Mouse (Mus musculus) hindbrain, postnatal 0 days (tissue): ENCODE measurements around the gene Tnk2. TPM values are rescaled to one million over a fixed set of nuclear protein-coding genes. Genes with fewer than 3 reads are reported as not detected.
A peak's percentile ranks its signal among the peaks of the same experiment; 100 is the strongest.

Experiments used
- ATAC-seq: fragments of 200-750 bp; cut with Nextera tagmentation; 2 replicates; pipeline ENCODE4 v1.8.0; 2017; ENCODE audit warnings: mild to moderate bottlenecking, moderate TSS enrichment, moderate library complexity
- DNase-seq: peaks from one replicate; pipeline ENCODE4 v3.0.0-alpha.2; 2015; ENCODE audit warnings: low spot score
- H3K27ac ChIP-seq: fragments of 300-500 bp; sonication (generic); 2 replicates; pipeline ENCODE4 v1.5.1; 2014; ENCODE audit warnings: mild to moderate bottlenecking
- H3K27me3 ChIP-seq: fragments of 300-500 bp; sonication (generic); 2 replicates; pipeline ENCODE4 v1.6.1; 2014; ENCODE audit warnings: low read length, mixed read lengths; ENCODE audit not compliant: insufficient read depth
- H3K36me3 ChIP-seq: fragments of 300-500 bp; sonication (generic); 2 replicates; pipeline ENCODE4 v1.6.1; 2014; ENCODE audit warnings: low read length, mixed read lengths; ENCODE audit not compliant: insufficient read depth
- H3K4me1 ChIP-seq: fragments of 300-500 bp; sonication (generic); 2 replicates; pipeline ENCODE4 v1.6.1; 2014; ENCODE audit warnings: antibody characterized with exemption, low read length, mixed read lengths; ENCODE audit not compliant: insufficient read depth
- H3K4me2 ChIP-seq: fragments of 300-500 bp; sonication (generic); 2 replicates; pipeline ENCODE4 v1.6.1; 2014; ENCODE audit warnings: low read depth, mild to moderate bottlenecking, low read length, moderate library complexity, mixed read lengths
- H3K4me3 ChIP-seq: fragments of 300-500 bp; sonication (generic); 2 replicates; pipeline ENCODE4 v1.5.1; 2014; ENCODE audit warnings: low read length
- H3K9ac ChIP-seq: fragments of 300-500 bp; sonication (generic); replicated peaks from 2 replicates; pipeline ENCODE4 v1.6.1; 2014; ENCODE audit warnings: mild to moderate bottlenecking, low read length, moderate library complexity, mixed read lengths
- H3K9me3 ChIP-seq: fragments of 300-500 bp; sonication (generic); 2 replicates; pipeline ENCODE4 v1.6.1; 2016; ENCODE audit warnings: low read length, mixed read lengths
- CTCF ChIP-seq: IDR thresholded peaks from 2 replicates; pipeline ENCODE4 v1.5.1; 2016; ENCODE audit warnings: antibody characterized with exemption, control low read depth, low read depth
- WGBS: fragments of 180-500 bp; shearing (Covaris S2); extraction: QIAGEN DNeasy Blood & Tissue Kit; methylation state at CpG from one replicate; pipeline ENCODE4 v1.1.7; 2014; 5-methylcytosine and 5-hydroxymethylcytosine counted together
- polyA plus RNA-seq: library from polyadenylated mRNA; unstranded; fragments of >200 nt; fragmentation: Nextera tagmentation; extraction: Ambion mirVana; gene quantifications from 2 replicates; pipeline ENCODE4 v1.2.1, GENCODE M21; 2015
- total RNA-seq: library from RNA; depleted of rRNA; stranded (reverse); fragments of >200 nt; gene quantifications from 2 replicates; pipeline ENCODE4 v1.2.3, GENCODE M21; 2014

Tnk2 gene
- total and polyA plus RNA-seq, 2 experiments from 2014 or later, result 18.6 to 90.5 TPM

GRCm38 (mm10) chr16:32658743-32659171 is 15.1 kb downstream of the Tnk2 start:
- H3K4me2 ChIP-seq, result peak overlapping the region; percentile 63
- peaks cover 49% of the 10 kb centered on the region for H3K4me1 ChIP-seq
- peak overlapping the region; percentile 55 for H3K9ac ChIP-seq
- H3K4me3 ChIP-seq, result peak overlapping the region; percentile 47
- DNase-seq, result peak; percentile 66
- no peak for TF ChIP-seq CTCF
- H3K27ac ChIP-seq, result peak overlapping the region; percentile 87
- no peaks in the 10 kb centered on the region for H3K27me3 ChIP-seq
- no peaks in the 10 kb centered on the region for H3K36me3 ChIP-seq
- no peaks in the 10 kb centered on the region for H3K9me3 ChIP-seq
- peak; percentile 33 for ATAC-seq
- WGBS, result 1% methylated on average over 16 of the region's 21 CpGs

- ATAC-seq (peak; percentile 16; the same call in 1 of the 2 replicates), DNase-seq (peak; percentile 86)
- Histone ChIP-seq H3K27ac (peak overlapping the region; percentile 87), H3K9me3 (no peaks in the 10 kb centered on the region), H3K4me2 (peak overlapping the region; percentile 63), H3K4me3 (peak overlapping the region; percentile 47), H3K36me3 (no peaks in the 10 kb centered on the region), H3K27me3 (no peaks in the 10 kb centered on the region), H3K9ac (peak overlapping the region; percentile 55), H3K4me1 (peaks cover 53% of the 10 kb centered on the region)
- WGBS, result 2% methylated on average over 8 of the region's 8 CpGs
- peak; percentile 93 for TF ChIP-seq CTCF
These were observed 15.7 kb downstream of the Tnk2 start for GRCm38 (mm10) chr16:32659385-32659784.

GRCm38 (mm10) chr16:32660095-32660494 is 16.4 kb downstream of the Tnk2 start:
- Histone ChIP-seq H3K4me3 (no peak overlapping the region), H3K9me3 (no peaks in the 10 kb centered on the region), H3K9ac (no peak overlapping the region), H3K4me1 (peaks cover 54% of the 10 kb centered on the region), H3K27ac (peak overlapping the region; percentile 82), H3K27me3 (no peaks in the 10 kb centered on the region), H3K36me3 (no peaks in the 10 kb centered on the region), H3K4me2 (peak overlapping the region; percentile 63)
- ATAC-seq, result no peak
- no peak for TF ChIP-seq CTCF
- 29% methylated on average over 1 of the region's 1 CpGs for WGBS
- no peak for DNase-seq

- no peaks in the 10 kb centered on the region for H3K36me3 ChIP-seq
- DNase-seq (peak; percentile 89), ATAC-seq (peak; percentile 75)
- peak overlapping the region; percentile 63 for H3K4me2 ChIP-seq
- no peak for TF ChIP-seq CTCF
- WGBS, result 17% methylated on average over 10 of the region's 10 CpGs
- no peaks in the 10 kb centered on the region for H3K9me3 ChIP-seq
- H3K9ac ChIP-seq, result peak overlapping the region; percentile 39
- peak overlapping the region; percentile 82 for H3K27ac ChIP-seq
- peaks cover 54% of the 10 kb centered on the region for H3K4me1 ChIP-seq
- peak overlapping the region; percentile 26 for H3K4me3 ChIP-seq
- H3K27me3 ChIP-seq, result no peaks in the 10 kb centered on the region
These were observed 17.1 kb downstream of the Tnk2 start for GRCm38 (mm10) chr16:32660557-32661321.

- Histone ChIP-seq H3K4me1 (peaks cover 57% of the 10 kb centered on the region), H3K4me3 (peak overlapping the region; percentile 26), H3K9ac (peak overlapping the region; percentile 39), H3K9me3 (no peaks in the 10 kb centered on the region), H3K27ac (peak overlapping the region; percentile 82), H3K4me2 (peak overlapping the region; percentile 63), H3K36me3 (no peaks in the 10 kb centered on the region), H3K27me3 (no peaks in the 10 kb centered on the region)
- peak; percentile 22; the same call in 1 of the 2 replicates for ATAC-seq
- WGBS, result 13% methylated on average over 9 of the region's 10 CpGs
- TF ChIP-seq CTCF, result no peak
- DNase-seq, result peak; percentile 31
These were observed 17.8 kb downstream of the Tnk2 start for GRCm38 (mm10) chr16:32661493-32661921.

- no peaks in the 10 kb centered on the region for H3K9me3 ChIP-seq
- no peak for ATAC-seq
- peak overlapping the region; percentile 63 for H3K4me2 ChIP-seq
- no peaks in the 10 kb centered on the region for H3K27me3 ChIP-seq
- peak; percentile 16; the same call in 1 of the 2 replicates for TF ChIP-seq CTCF
- no peak for DNase-seq
- H3K36me3 ChIP-seq, result no peaks in the 10 kb centered on the region
- H3K9ac ChIP-seq, result peak overlapping the region; percentile 39
- H3K27ac ChIP-seq, result peak overlapping the region; percentile 82
- WGBS, result 74% methylated on average over 7 of the region's 7 CpGs
- peak overlapping the region; percentile 26 for H3K4me3 ChIP-seq
- peaks cover 60% of the 10 kb centered on the region for H3K4me1 ChIP-seq
These were observed 18.7 kb downstream of the Tnk2 start for GRCm38 (mm10) chr16:32662372-32662771.
